Mouse (Mus musculus) bone marrow, adult 2 months (tissue): Measurements from ENCODE around the gene Rbbp7.

ENCODE experiments used
- CTCF ChIP-seq: fragments of 200-500 bp; IDR thresholded peaks from 2 replicates; pipeline ENCODE4 v1.5.1; 2011; ENCODE audit warnings: low read length, control low read depth; ENCODE audit not compliant: control insufficient read depth, insufficient read depth
- POLR2A ChIP-seq: fragments of 200-500 bp; IDR thresholded peaks from 2 replicates; pipeline ENCODE4 v1.6.1; 2011; ENCODE audit warnings: low read depth, mild to moderate bottlenecking, control low read depth, low read length, borderline replicate concordance; ENCODE audit not compliant: control insufficient read depth

DNA sequence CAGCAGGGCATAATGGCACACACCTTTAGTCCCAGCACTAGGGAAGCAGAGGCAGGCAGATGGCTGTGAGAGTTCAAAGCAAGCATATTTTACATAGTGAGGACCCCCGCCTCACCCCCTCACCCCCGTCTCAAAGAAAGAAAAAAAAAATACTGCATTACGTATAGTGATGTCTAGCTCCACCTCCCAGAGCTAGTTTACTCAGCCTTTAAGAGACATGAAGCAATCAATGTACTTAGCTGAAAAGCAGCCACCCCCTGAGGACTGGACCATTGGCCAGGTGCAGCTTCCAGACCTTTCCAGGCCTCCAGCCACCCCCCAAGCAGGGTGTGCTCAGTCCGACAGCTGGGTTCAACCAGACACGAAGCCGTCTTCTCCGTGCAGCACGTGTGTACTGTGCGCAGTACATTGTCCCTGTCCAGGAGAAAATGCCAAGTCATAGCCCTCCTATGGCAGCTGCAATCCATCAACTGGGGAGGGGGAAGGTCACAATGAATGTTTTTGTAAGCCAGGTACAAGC is 24.0 kb upstream of the Rbbp7 start:
- TF ChIP-seq CTCF: no peak
- TF ChIP-seq POLR2A: no peak
